Mouse (Mus musculus) limb, embryonic 11.5 days (tissue): ENCODE data around the gene Icosl. TPM values are rescaled to one million over a fixed set of nuclear protein-coding genes. Genes with fewer than 3 reads are reported as not detected.
A peak's percentile ranks its signal among the peaks of the same experiment; 100 is the strongest.

ENCODE experiments used
- ATAC-seq: fragments of 200-750 bp; cut with Nextera tagmentation; 2 replicates; pipeline ENCODE4 v1.8.0; 2017; ENCODE audit warnings: low read depth; ENCODE audit not compliant: insufficient number of reproducible peaks, low FRiP score, low TSS enrichment
- DNase-seq: peaks from one replicate; pipeline ENCODE4 v3.0.0-alpha.2; 2015; ENCODE audit warnings: low spot score
- H3K27ac ChIP-seq: fragments of 300-500 bp; sonication (generic); replicated peaks from 2 replicates; pipeline ENCODE4 v1.5.1; 2014; ENCODE audit warnings: low read depth, mild to moderate bottlenecking, low read length
- H3K27me3 ChIP-seq: fragments of 300-500 bp; sonication (generic); 2 replicates; pipeline ENCODE4 v1.6.1; 2014; ENCODE audit warnings: mild to moderate bottlenecking, low read length, mixed read lengths; ENCODE audit not compliant: control insufficient read depth, insufficient read depth
- H3K36me3 ChIP-seq: fragments of 300-500 bp; sonication (generic); 2 replicates; pipeline ENCODE4 v1.6.1; 2014; ENCODE audit warnings: mild to moderate bottlenecking, low read length, moderate library complexity, mixed read lengths; ENCODE audit not compliant: control insufficient read depth, insufficient read depth
- H3K4me1 ChIP-seq: fragments of 300-500 bp; sonication (generic); 2 replicates; pipeline ENCODE4 v1.6.1; 2014; ENCODE audit warnings: low read length, mixed read lengths; ENCODE audit not compliant: control insufficient read depth, insufficient read depth
- H3K4me2 ChIP-seq: fragments of 300-500 bp; sonication (generic); 2 replicates; pipeline ENCODE4 v1.6.1; 2014; ENCODE audit warnings: low read depth, mild to moderate bottlenecking, moderate library complexity; ENCODE audit not compliant: severe bottlenecking
- H3K4me3 ChIP-seq: fragments of 300-500 bp; sonication (generic); 2 replicates; pipeline ENCODE4 v1.5.1; 2014; ENCODE audit warnings: low read depth, low read length
- H3K9ac ChIP-seq: fragments of 300-500 bp; sonication (generic); 2 replicates; pipeline ENCODE4 v1.6.1; 2014; ENCODE audit warnings: mild to moderate bottlenecking, low read length
- H3K9me3 ChIP-seq: fragments of 300-500 bp; sonication (generic); 2 replicates; pipeline ENCODE4 v1.6.1; 2016; ENCODE audit warnings: low read length; ENCODE audit not compliant: control insufficient read depth
- WGBS: fragments of 180-500 bp; shearing (Covaris S2); extraction: QIAGEN DNeasy Blood & Tissue Kit; methylation state at CpG from one replicate; pipeline ENCODE4 v1.1.7; 2014; 5-methylcytosine and 5-hydroxymethylcytosine counted together
- polyA plus RNA-seq: library from polyadenylated mRNA; unstranded; fragments of >200 nt; fragmentation: Nextera tagmentation; extraction: Ambion mirVana; gene quantifications from 2 replicates; pipeline ENCODE4 v1.2.1, GENCODE M21; 2014

Gene Icosl
- polyA plus RNA-seq, 1 experiment from 2014 or later: 2.7 TPM

DNA sequence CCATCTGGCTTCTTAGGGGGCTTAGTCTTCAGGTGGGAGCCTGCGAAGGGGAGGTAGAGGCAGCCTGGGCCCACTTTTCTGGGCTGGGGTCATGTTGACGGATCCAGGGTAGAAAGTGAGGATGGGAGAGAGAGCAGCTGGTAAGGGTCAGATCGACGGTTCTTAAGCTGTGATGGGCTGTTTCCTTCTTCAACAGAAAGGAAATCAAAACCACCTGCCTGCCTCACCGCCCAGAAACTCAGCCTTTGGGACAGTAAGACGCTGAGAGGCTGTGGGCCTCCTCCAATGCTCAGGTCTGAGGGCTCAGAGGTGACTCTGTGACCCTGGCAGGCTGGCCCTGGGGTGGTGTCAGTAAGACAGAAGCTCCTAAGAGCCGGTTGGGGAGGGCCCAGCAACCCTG lies 27.0 kb upstream of the Icosl start:
- DNase-seq (peak; percentile 32), ATAC-seq (no peak)
- Histone ChIP-seq H3K9ac (no peak overlapping the region), H3K4me2 (no peak overlapping the region), H3K36me3 (no peaks in the 10 kb centered on the region), H3K4me3 (no peak overlapping the region), H3K4me1 (0 out of 2 replicates have a peak, but pooled peaks cover 2% of the 10 kb centered on the region), H3K9me3 (no peaks in the 10 kb centered on the region), H3K27me3 (no peaks in the 10 kb centered on the region), H3K27ac (no peak overlapping the region)
- WGBS: 33% methylated on average over 7 of the region's 7 CpGs

DNA sequence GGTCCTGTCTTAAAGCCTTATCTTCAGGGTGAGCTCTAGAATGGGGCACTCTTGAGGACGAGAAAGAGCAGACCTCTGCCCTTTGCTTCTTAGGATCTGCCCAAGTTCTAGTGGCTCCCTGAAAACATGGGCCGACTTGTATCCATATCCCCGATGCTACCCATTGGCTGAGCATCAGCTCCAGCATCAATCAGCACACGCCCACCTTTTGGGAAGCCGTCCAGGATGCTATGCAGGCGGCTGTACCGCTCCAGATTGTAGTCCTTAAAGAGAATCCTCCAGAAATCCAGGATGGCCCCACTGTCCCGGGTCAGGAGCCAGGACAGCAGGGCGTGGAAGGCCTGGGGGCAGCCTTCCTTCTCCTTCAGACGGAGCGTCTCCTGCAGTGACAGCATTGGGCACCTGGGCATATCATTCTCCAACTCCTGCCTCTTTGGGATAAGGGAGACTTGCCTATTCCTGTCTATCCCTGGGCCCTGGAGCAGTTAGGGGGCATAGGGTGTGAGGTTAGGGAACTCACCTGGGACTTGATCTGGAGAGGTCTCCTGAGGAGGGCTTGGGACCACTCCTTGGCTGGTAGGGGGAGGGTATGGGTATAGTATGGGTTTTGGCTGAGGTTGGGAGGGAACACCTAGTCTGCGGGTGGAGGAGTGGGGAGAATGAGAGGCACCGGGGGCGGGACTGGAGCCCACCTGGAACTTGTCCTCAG lies 26.3 kb upstream of the Icosl start:
- H3K4me3 ChIP-seq: no peak overlapping the region
- no peaks in the 10 kb centered on the region for H3K36me3 ChIP-seq
- 0 out of 2 replicates have a peak, but pooled peaks cover 2% of the 10 kb centered on the region for H3K4me1 ChIP-seq
- 60% methylated on average over 14 of the region's 14 CpGs for WGBS
- H3K27me3 ChIP-seq: no peaks in the 10 kb centered on the region
- H3K9me3 ChIP-seq: no peaks in the 10 kb centered on the region
- peak overlapping the region; percentile 34; the same call in 1 of the 2 replicates for H3K4me2 ChIP-seq
- no peak overlapping the region for H3K27ac ChIP-seq
- DNase-seq: no peak
- 0 out of 2 replicates have a peak overlapping the region, but pooled peaks have one; percentile 5 for H3K9ac ChIP-seq
- ATAC-seq: peak; percentile 36; the same call in 1 of the 2 replicates

DNA sequence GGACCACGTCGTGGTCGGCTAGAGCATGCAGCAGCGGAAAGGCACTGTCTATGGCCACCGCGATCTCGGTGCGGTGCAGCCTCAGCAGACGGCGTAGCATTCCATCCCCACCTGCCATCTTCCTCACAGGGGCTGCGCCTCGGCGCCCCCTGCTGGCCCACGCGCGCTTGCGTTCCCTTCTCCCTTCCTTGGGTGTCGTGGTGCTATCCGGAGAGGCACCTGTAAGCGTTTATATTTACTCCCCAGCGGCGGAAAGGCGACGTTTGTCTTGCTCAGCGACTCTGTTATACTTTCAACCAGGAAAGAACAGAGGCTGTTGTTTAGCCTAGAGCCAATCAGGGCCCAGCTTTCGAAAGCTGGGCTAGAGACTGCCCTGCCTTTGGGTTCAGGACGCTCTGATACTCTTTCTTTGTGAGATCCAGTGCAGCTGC lies 25.7 kb upstream of the Icosl start, which contains the start of gene Aire:
TSS of gene Aire (minus strand) at position 205 of the 431 bp plus-strand sequence.
- 0 out of 2 replicates have a peak, but pooled peaks cover 2% of the 10 kb centered on the region for H3K4me1 ChIP-seq
- no peaks in the 10 kb centered on the region for H3K36me3 ChIP-seq
- H3K27ac ChIP-seq: no peak within 1 kb of the TSS
- no peaks in the 10 kb centered on the region for H3K9me3 ChIP-seq
- H3K9ac ChIP-seq: 0 out of 2 replicates have a peak within 1 kb of the TSS, but pooled peaks have one; percentile 5
- ATAC-seq: peak; percentile 7; the same call in 1 of the 2 replicates
- H3K4me3 ChIP-seq: no peak within 1 kb of the TSS
- peak within 1 kb of the TSS; percentile 34; the same call in 1 of the 2 replicates for H3K4me2 ChIP-seq
- peak; percentile 81 for DNase-seq
- WGBS: 2% methylated on average over 27 of the region's 27 CpGs
- no peaks in the 10 kb centered on the region for H3K27me3 ChIP-seq

DNA sequence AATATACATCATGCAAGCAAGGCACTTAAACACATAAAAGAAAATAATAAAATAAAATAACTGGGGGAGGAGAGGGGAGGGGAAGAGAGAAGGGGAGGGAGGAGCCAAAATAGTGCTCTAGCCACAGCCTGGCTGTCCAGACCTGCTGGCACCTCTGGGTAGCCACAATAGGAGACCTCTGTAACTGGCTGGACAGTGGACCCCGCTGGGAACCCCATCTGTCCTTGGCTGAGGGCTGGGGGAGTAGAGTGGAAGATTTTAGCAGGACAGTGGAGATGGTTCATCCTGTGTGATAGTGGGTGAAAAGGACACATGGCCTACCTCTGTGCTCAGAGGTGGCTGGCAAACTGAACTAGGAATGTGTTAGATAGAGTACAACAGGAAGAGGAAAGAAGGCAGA lies 24.6 kb upstream of the Icosl start:
- 58% methylated on average over 1 of the region's 1 CpGs for WGBS
- no peak overlapping the region for H3K9ac ChIP-seq
- no peak for ATAC-seq

DNA sequence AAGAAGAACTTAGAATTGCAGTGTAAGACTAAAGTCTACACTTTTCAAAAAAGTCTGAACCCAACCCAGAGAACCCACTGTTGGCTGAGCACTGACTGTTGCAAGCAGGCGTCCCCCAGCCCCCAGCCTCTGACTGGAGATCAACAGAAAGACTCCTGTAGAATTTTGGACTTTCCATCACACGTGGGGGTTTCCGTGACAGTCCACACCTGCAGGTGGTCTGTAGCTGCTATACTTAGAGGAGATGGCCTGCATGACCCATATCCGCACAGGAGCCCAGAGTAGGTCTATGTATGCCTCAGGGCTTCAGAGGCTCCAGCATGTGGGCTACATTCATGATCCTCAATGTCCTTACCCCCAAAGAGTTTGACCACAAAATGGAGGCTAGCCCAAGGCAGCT lies 22.7 kb upstream of the Icosl start:
- Histone ChIP-seq H3K9me3 (no peaks in the 10 kb centered on the region), H3K4me1 (0 out of 2 replicates have a peak, but pooled peaks cover 2% of the 10 kb centered on the region), H3K27ac (no peak overlapping the region), H3K4me3 (no peak overlapping the region), H3K4me2 (no peak overlapping the region), H3K36me3 (no peaks in the 10 kb centered on the region), H3K27me3 (no peaks in the 10 kb centered on the region), H3K9ac (no peak overlapping the region)
- no peak for DNase-seq
- 78% methylated on average over 4 of the region's 4 CpGs for WGBS
- ATAC-seq: no peak

More for the DNA sequence above, 24.6 kb upstream of the Icosl start:
- Histone ChIP-seq H3K4me1 (0 out of 2 replicates have a peak, but pooled peaks cover 2% of the 10 kb centered on the region), H3K27me3 (no peaks in the 10 kb centered on the region), H3K36me3 (no peaks in the 10 kb centered on the region), H3K4me3 (no peak overlapping the region), H3K4me2 (no peak overlapping the region), H3K27ac (no peak overlapping the region), H3K9me3 (no peaks in the 10 kb centered on the region)
- no peak for DNase-seq

DNA sequence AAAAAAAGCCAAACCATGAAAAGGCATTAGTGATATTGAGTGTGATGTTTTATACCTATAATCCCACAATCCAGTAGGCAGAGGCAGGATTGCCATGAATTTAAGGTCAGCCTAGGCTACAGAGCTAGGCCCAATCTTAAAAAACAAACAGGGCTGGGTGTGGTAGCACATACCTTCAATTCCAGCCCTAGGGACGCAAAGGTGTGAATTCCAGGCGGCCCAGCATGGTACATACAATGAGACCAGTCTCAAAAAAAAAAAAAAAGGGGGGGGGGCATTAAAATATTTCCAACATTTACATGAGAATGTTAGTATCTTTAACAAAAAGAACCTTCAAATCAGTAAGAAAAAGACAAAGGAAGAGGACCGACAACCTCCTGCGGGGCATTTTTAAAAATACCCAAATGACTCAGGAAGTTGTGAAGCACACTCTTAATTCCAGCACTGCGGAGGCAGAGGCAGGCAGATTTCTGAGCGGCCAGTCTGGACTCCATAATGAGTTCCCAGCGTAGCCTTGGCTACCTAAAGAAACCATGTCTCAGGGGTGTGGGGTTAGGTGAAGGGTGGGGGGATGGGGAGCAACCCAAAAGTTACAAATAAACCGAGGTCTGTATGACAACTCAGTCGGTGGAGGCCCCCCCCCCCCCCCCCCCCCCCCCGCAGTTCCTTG lies 20.9 kb upstream of the Icosl start:
- Histone ChIP-seq H3K4me3 (no peak overlapping the region), H3K9me3 (no peaks in the 10 kb centered on the region), H3K4me1 (no peaks in the 10 kb centered on the region), H3K36me3 (no peaks in the 10 kb centered on the region), H3K27ac (no peak overlapping the region), H3K4me2 (no peak overlapping the region), H3K9ac (no peak overlapping the region), H3K27me3 (no peaks in the 10 kb centered on the region)
- no peak for ATAC-seq
- no peak for DNase-seq
- 91% methylated on average over 9 of the region's 10 CpGs for WGBS

DNA sequence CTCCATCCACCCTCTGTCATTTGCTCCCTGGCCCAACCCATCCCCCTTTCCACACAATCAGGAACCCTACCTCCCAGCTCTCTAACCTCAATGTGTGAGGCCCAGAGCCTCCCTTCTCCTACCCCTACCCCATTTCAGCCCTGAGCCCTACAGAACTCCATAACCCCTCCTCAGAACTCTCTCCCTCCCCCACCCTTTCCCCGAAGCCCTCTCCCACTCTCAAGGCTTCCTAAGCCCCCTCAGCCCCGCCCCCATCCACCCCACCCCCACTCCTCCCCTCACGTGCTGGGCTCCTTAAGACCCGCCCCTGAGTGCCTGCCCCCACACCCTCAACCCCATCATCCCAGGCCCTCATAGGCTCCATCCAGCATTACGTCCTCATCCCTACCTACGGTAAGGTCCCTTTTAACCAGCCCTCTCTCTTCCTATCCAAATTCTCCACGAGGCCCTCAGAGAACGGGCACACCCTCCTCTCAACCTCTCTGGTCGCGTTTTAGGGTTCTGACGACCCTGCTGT lies 19.5 kb upstream of the Icosl start:
- 55% methylated on average over 11 of the region's 11 CpGs for WGBS
- Histone ChIP-seq H3K9ac (no peak overlapping the region), H3K4me2 (no peak overlapping the region), H3K27me3 (no peaks in the 10 kb centered on the region), H3K9me3 (no peaks in the 10 kb centered on the region), H3K36me3 (no peaks in the 10 kb centered on the region), H3K4me3 (no peak overlapping the region), H3K27ac (no peak overlapping the region), H3K4me1 (no peaks in the 10 kb centered on the region)
- DNase-seq (no peak), ATAC-seq (no peak)
